Mouse (Mus musculus) megakaryocyte, adult 5-6 weeks (primary cell): ENCODE results near the gene Fkbp14. TPM values are rescaled to one million over a fixed set of nuclear protein-coding genes. Genes with fewer than 3 reads are reported as not detected.

Source experiments
- ATAC-seq: 2 replicates; pipeline ENCODE4 v1.8.0; 2016; ENCODE audit warnings: mild to moderate bottlenecking, inconsistent platforms; ENCODE audit not compliant: poor library complexity, severe bottlenecking
- total RNA-seq, 2 experiments: library from RNA; stranded (forward) in 1 of 2; stranded (reverse) in 1 of 2; fragments of 153-499, 151-499 nt in 1 of 2; fragments of 221-1000, 200-1000 nt in 1 of 2; gene quantifications; 2 replicates each; pipeline versions ENCODE4 v1.2.3 to v1.2.4; 2015 to 2017

Fkbp14 gene
- total RNA-seq, 2 experiments from 2014 or later = not detected

DNA sequence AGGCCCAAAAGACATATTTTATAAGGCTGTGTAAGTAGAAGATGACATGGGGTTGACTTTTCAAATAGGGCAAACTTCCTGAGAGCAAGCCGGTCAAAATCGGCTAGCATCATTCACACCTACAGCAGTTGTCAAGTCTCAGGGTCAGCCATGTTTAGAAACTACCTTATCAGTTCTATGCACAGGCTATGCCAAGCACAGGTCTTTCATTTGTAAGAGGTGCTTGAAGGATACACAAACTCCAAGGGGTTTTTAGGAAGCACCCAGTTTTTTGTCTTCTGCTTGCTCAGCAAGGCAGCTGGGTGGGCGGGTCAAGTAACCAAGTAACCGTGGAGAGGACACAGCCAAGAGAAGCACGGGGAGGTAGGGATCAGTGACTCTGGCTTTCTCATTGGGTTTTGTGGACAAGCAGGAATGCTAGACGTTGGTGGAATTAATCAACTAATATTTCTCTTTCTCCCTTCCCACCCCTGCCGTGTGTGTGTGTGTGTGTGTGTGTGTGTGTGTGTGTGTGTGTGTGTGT is 46.2 kb downstream of the Fkbp14 start:
- no peak for ATAC-seq

DNA sequence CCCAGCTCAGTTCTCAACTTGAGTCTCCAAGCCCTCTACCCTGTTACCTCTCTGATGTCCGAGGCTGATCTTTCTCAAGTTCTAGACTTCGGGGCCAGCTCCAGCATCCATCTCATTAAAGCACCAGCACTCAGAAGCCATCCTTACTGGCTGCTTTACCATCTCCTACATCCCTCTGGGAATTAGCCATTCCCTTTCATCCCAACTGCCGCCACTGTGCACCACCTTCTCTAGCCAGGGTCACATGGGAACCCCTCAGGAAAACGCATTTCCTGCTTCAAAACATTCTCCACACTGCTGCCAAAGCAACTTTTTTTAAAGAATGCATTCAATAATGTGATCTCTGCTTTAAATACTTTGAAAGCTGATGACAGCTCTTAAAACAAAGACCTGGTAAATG is 47.8 kb downstream of the Fkbp14 start:
- ATAC-seq = no peak

DNA sequence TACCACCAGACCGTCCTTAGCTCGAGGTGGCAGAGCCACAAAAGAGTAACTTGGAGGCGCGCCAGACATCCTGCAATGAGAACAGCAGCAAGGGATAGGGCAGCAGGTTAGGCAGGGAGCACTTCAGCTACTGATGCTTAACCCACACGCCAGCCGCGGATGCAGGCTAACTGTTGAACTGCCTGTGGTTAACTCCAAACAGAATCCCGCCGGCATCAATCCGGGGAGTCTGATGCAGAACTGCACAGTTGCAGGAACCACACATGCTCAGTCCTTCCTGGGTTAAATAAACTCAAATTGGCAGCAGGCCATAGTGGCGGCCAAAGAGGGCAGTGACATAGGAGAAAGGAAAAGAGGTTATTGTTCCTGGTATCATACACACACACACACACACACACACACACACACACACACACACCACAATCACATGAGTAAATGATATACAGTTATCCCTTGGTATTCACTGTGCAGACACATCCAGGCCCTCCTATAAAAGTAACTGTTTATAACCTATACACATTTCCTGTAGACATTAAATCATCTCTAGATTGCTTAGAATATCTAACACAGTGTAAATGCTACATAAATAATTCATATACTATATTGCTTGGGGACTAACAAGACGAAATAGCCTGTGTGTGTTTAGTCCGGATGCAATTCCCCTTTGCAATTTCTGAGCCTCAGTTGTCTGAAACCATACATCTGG is 48.6 kb downstream of the Fkbp14 start:
- no peak for ATAC-seq

DNA sequence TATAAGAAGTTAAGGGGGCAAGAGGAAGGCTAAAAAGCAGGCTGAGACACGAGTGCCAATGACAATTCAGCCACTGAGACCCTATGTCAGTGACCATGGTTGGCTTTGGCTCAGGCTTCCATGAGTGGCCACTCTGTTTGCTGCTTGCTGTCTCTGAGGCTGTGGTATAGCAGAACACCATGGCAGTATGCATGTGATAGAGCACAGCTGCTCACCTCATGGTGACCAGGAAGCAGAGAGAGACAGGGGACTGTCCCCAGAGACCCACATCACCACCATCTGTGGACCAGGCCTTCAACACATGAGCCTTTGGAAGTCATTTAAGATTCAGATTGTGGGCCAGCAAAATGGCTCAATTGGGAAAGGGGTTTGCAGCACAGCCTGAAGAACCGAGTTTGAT is 53.5 kb downstream of the Fkbp14 start:
- no peak for ATAC-seq

DNA sequence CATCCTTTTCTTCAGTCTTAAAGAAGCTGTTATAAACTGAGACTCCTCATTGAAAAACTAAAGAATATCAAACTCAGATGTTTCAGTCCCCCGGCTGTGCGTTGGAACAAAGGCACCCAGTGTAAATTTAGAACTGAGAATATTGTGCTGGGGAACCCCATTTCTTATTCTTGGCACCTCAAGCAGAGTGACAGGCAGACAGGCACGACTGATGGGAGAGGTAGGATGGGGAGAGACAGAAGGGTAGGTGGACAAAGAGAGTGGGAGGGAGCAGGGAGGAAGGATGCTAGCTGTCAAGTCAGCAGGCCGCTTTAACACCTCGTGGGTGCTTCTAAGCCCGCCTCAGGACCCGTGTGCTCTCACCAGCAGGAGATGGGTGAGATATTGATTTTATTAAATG is 54.3 kb downstream of the Fkbp14 start:
- no peak for ATAC-seq

DNA sequence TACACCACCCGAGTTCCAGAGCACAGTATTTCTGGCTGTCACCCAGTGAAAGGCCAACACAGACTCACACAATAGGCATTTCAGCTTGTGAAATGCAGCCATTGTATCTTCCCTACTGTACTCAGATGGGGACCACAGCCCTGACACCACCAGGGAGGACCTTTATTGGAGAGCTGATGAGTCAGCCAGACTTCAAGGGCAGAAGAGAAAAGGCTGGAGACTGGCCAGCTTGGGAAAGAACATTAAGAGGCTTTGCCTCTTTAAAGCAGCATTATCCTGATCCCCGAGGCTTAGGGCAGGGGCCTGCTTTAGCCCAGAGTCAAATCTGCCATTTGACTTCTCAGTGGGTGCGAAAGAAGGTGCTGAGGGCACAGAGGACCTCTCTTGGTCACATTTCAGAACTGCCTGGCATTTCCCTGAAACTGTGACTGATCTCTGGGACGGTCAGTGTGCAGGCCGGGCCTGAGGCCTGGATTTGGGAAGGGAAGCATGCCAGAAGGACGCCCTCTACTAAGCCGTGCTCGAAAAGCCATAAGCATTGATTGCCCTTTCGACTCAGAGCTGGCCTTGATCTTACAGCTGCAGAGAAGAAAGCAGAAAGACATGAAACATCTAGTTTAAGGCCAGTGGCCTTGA is 56.7 kb downstream of the Fkbp14 start:
- ATAC-seq = no peak

DNA sequence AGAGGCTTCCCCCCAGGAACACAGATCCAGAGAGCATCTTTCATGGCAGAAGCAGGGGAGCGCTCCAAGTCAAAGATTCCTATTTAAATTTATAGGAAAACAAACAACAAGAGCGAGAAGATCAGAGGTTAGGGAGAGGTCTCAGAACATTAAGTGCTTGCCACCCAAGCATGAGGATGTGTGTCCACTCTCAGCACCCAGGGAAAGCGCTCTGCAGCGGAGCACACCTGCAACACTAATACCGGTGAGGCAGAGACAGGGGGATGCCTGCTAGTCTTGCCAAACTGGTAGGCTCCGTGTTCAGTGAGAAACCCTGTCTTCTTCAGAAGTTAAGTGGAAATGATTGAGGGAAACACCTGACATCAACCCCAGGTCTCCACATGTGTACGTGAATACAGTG is 57.7 kb downstream of the Fkbp14 start:
- ATAC-seq = no peak

DNA sequence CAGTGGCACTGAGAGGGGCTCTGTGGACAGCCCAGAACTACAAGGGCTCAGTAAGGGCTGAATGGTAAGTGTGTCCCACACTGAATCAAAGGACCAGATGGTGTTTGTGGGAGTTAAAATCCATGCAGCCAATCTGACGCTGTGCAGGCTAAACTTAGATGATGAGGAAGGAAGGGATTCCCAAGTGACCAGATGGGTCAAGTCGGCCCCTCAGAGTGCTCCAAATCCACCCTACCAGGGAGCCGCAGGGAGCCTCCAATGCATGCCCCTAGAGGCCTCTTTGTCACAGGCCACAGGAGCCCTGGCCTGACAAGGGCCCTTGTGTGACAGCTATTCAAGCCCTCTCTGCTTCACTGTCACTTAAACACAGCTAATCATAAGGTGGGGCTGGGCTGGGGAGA is 58.3 kb downstream of the Fkbp14 start:
- ATAC-seq = no peak

DNA sequence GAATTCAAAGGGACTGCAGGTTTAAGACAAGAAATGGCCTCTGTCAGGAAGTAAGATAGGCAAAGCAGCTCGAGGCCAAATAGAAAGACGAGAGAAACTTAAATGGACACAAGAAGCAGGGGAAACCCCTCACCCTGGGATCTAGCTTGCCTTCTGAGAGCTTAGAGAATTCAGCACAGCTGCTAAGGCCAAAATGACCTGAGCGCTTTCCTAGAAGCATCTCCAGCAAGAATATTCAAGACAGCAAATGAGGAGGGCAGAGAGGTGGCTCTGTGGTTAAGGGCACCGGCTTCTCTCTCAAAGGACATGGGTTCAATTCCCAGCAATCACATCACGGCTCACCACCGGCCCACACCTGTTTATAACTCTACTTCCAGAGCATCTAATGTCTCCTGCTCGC is 60.1 kb downstream of the Fkbp14 start:
- ATAC-seq = no peak

DNA sequence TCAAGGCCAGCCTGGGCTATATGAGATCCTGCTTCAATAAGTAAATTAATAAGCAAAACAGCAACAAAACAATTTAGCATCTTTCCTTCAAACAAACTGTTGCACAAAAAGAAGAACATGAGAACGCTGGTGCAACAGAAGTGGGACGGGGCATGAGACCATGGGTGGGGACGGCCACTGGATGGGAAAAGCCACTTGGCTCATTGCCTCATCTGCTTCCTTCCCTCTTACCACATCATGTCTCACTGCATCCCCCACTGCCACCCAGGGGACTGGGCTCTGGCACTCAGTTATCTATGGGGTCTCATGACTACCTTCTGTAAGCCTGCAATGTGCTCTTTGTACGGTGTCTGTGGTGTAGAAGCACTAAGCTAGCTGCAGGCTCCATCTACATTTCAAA is 61.6 kb downstream of the Fkbp14 start:
- ATAC-seq = no peak

DNA sequence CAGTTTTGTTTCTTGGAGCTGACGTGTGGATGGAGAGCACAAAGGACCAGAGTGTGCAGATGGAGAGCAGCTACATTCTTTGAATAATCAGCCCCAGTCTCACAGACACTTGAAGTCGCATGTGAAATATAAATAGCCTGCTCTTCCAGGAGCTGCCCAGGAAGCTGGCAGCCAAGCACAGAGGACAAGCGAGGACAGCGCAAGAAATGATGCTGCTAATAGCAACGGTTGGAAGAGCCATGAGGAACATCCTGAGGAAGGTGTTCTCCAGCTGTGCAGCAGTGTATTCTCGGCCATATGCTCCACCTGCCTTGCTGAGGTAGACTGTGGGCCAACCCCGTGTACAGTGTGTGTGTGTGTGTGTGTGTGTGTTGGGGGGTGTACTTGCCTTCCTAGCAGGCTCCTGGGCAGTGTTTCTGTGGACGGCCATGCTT is 66.0 kb downstream of the Fkbp14 start:
- no peak for ATAC-seq

DNA sequence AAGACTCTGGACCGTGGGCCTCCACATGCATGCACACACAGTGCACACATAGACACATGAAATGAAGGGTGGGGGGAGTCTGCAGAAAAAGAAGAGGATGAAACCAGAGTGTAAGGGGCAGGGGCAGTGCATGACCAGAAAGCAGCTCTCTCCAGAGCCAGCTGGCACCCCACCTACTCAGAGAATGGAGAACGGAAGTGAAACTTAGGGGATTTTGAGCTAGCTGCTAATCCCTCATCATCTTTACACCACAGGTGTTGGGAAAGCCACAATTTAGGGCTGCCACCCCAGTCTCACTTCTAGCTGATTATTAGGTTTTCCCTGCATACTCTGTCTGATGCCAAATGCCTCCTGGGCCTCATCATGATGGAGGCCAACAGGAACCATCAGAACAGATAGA is 66.9 kb downstream of the Fkbp14 start:
- ATAC-seq = no peak

DNA sequence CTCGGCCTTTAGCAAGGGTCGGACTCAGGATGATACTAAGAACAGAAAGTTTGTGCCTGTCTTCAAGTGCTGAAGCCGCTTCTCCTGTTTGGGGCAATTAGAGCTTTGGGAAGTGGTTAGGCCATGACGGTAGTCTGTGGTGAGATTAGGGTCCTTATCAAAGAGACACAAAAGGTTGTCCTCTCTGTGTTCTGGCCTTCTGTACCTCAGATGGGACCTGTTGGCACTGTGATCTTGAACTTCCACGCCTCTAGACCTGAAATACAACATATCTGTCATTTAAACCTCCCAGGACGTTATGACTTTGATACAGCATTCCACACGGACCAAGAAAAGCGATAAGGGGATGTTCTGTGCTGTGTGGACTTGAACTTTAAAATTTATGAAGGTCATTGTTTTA is 68.4 kb downstream of the Fkbp14 start:
- ATAC-seq = no peak

Other genes starting within 250 kb of the Fkbp14 start
- not detected in 2 replicates for gene Wipf3, start 167.7 kb downstream of the Fkbp14 start, total RNA-seq (2015)
- 0.04 TPM in 1 of 2 replicates, not detected in the other for gene Wipf3, start 167.7 kb downstream of the Fkbp14 start, total RNA-seq (2017)
- gene Scrn1, start 30.8 kb downstream of the Fkbp14 start, total RNA-seq (2015) = not detected in 2 replicates
- gene Scrn1, start 30.8 kb downstream of the Fkbp14 start, total RNA-seq (2017) = not detected in 2 replicates
- gene Plekha8, start 2.2 kb downstream of the Fkbp14 start, total RNA-seq (2015) = 1.4 and 1.8 TPM in 2 replicates
- gene Plekha8, start 2.2 kb downstream of the Fkbp14 start, total RNA-seq (2017) = 0.77 and 1.2 TPM in 2 replicates
- gene Mturn, start 84.3 kb upstream of the Fkbp14 start, total RNA-seq (2015) = 0.22 and 0.59 TPM in 2 replicates
- 0.37 and 2.4 TPM in 2 replicates for gene Mturn, start 84.3 kb upstream of the Fkbp14 start, total RNA-seq (2017)
- 78.0 and 83.0 TPM in 2 replicates for gene Znrf2, start 219.6 kb upstream of the Fkbp14 start, total RNA-seq (2015)
- gene Znrf2, start 219.6 kb upstream of the Fkbp14 start, total RNA-seq (2017) = 76.2 and 77.6 TPM in 2 replicates